In genomic region chr4:135495810-135496209, GRCm38 (mm10) we compare ENCODE assay signal across 9 mouse cellular contexts. TPM values are rescaled to one million over a fixed set of nuclear protein-coding genes. Genes with fewer than 3 reads are reported as not detected.
DNase-seq lines count a peak whose midpoint lies in the region; ATAC-seq and TF ChIP-seq lines count a peak whose summit lies in the region.
"Had no signal": no experiment of that assay in that cellular context is flagged by ENCODE, and none has a peak within 500 bp of the region (broad histone marks: within the 10 kb centered on the region; RNA-seq: fewer than 3 reads in every experiment).

No protein-coding gene starts in this region.

- H3K79me2 ChIP-seq in liver, adult 2 months (ENCODE audit: control insufficient read depth, insufficient read depth, low read length) = no peaks in the 10 kb centered on the region

- no peak for TF ChIP-seq POLR2A in liver, adult 2 months (IDR thresholded peaks at IDR 0.05; ENCODE audit: extremely low read depth, insufficient read depth, low read length)

- H3K27me3 ChIP-seq in forebrain, embryonic 13.5 days = peaks cover 11% of the 10 kb centered on the region
- H3K27me3 ChIP-seq in hindbrain, embryonic 15.5 days = 0 out of 2 replicates have a peak, but pooled peaks cover 4% of the 10 kb centered on the region
- H3K27me3 ChIP-seq in liver, adult 2 months (ENCODE audit: control insufficient read depth, insufficient read depth, low read length) = no peaks in the 10 kb centered on the region
- no peaks in the 10 kb centered on the region for H3K27me3 ChIP-seq in midbrain, postnatal 0 days (ENCODE audit: insufficient read depth, low read length)

- peak overlapping the region; percentile 64; the same call in 1 of the 2 replicates for H3K4me3 ChIP-seq in forebrain, embryonic 13.5 days
- H3K4me3 ChIP-seq in hindbrain, embryonic 15.5 days = peak overlapping the region; percentile 87
- H3K4me3 ChIP-seq in liver, adult 2 months (ENCODE audit: insufficient read depth, low read depth, low read length) = no peak overlapping the region
- H3K4me3 ChIP-seq in midbrain, postnatal 0 days (ENCODE audit: low read depth, low read length) = peak overlapping the region; percentile 64

- H3K9ac ChIP-seq in forebrain, embryonic 13.5 days = no peak overlapping the region
- H3K9ac ChIP-seq in hindbrain, embryonic 15.5 days = no peak overlapping the region
- no peak overlapping the region for H3K9ac ChIP-seq in liver, adult 2 months (ENCODE audit: low read depth, low read length)
- H3K9ac ChIP-seq in midbrain, postnatal 0 days (replicated peaks; ENCODE audit: low read length, poor library complexity, severe bottlenecking) = no peak overlapping the region

- peak overlapping the region; percentile 96 for H3K4me2 ChIP-seq in forebrain, embryonic 13.5 days
- H3K4me2 ChIP-seq in hindbrain, embryonic 15.5 days = peak overlapping the region; percentile 93
- peak overlapping the region; percentile 87 for H3K4me2 ChIP-seq in midbrain, postnatal 0 days (ENCODE audit: low read depth, low read length, poor library complexity, severe bottlenecking)

- H3K9me3 ChIP-seq in forebrain, embryonic 13.5 days (replicated peaks) = 0 out of 2 replicates have a peak, but pooled peaks cover 4% of the 10 kb centered on the region
- H3K9me3 ChIP-seq in hindbrain, embryonic 15.5 days = no peaks in the 10 kb centered on the region
- no peaks in the 10 kb centered on the region for H3K9me3 ChIP-seq in midbrain, postnatal 0 days (ENCODE audit: low read length)

- WGBS in forebrain, embryonic 13.5 days = 12% methylated on average over 18 of the region's 18 CpGs
- WGBS in hindbrain, embryonic 15.5 days = 13% methylated on average over 18 of the region's 18 CpGs
- WGBS in liver, adult 2 months = 29% methylated on average over 18 of the region's 18 CpGs
- 12% methylated on average over 18 of the region's 18 CpGs for WGBS in midbrain, postnatal 0 days

- no peak for ATAC-seq in forebrain, embryonic 13.5 days
- ATAC-seq in hindbrain, embryonic 15.5 days (ENCODE audit: low FRiP score, low read depth) = no peak
- ATAC-seq in midbrain, postnatal 0 days (ENCODE audit: low FRiP score) = no peak

- DNase-seq in adrenal gland, adult (ENCODE audit: inconsistent age in 2 of 2, low spot score in 1 of 2) = peak; percentile 53 to 80
- DNase-seq in adrenal gland, postnatal 4 days (ENCODE audit: low spot score in 2 of 2) = no peak
- DNase-seq in adrenal gland, postnatal 10 days = peak; percentile 66
- peak; percentile 69 for DNase-seq in liver, adult 2 months (ENCODE audit: extremely low read depth, low read depth, low spot score)
- DNase-seq in midbrain, postnatal 0 days (ENCODE audit: low spot score) = peak; percentile 73
- no peak for DNase-seq in spleen, adult 12 weeks (ENCODE audit: low spot score)

- H3K27ac ChIP-seq in forebrain, embryonic 13.5 days = no peak overlapping the region
- no peak overlapping the region for H3K27ac ChIP-seq in hindbrain, embryonic 15.5 days (replicated peaks)
- no peak overlapping the region for H3K27ac ChIP-seq in liver, adult 2 months (replicated peaks; ENCODE audit: insufficient read depth, low read depth, low read length)
- H3K27ac ChIP-seq in midbrain, postnatal 0 days (ENCODE audit: low read depth, low read length) = peak overlapping the region; percentile 77; the same call in 1 of the 2 replicates

- no peaks in the 10 kb centered on the region for H3K36me3 ChIP-seq in forebrain, embryonic 13.5 days (ENCODE audit: poor library complexity, severe bottlenecking)
- 0 out of 2 replicates have a peak, but pooled peaks cover under 1% of the 10 kb centered on the region for H3K36me3 ChIP-seq in hindbrain, embryonic 15.5 days
- no peaks in the 10 kb centered on the region for H3K36me3 ChIP-seq in liver, adult 2 months (ENCODE audit: control insufficient read depth, insufficient read depth, low read length)
- H3K36me3 ChIP-seq in midbrain, postnatal 0 days (ENCODE audit: insufficient read depth, low read length) = peaks cover 9% of the 10 kb centered on the region

- peaks cover 16% of the 10 kb centered on the region; the same call in 1 of the 2 replicates for H3K4me1 ChIP-seq in forebrain, embryonic 13.5 days
- H3K4me1 ChIP-seq in hindbrain, embryonic 15.5 days (replicated peaks) = peaks cover 26% of the 10 kb centered on the region
- H3K4me1 ChIP-seq in liver, adult 2 months (ENCODE audit: control insufficient read depth, insufficient read depth, low read length) = peaks cover 6% of the 10 kb centered on the region; the same call in 1 of the 2 replicates
- 0 out of 2 replicates have a peak, but pooled peaks cover 2% of the 10 kb centered on the region for H3K4me1 ChIP-seq in midbrain, postnatal 0 days (ENCODE audit: insufficient read depth, low read length)

- no peak for TF ChIP-seq CTCF in liver, adult 2 months (IDR thresholded peaks at IDR 0.05; ENCODE audit: low read depth, low read length)
- TF ChIP-seq CTCF in midbrain, postnatal 0 days (IDR thresholded peaks at IDR 0.05) = peak; percentile 23; the same call in 1 of the 2 replicates

RNA-seq across cellular contexts. Expression of gene Nipal3, which starts 1.0 kb away (rescaled TPM):
- 10 to 100 TPM; 14.0 to 24.1 TPM for total RNA-seq in adrenal gland, postnatal 4 days (2021)
- total RNA-seq in adrenal gland, postnatal 10 days (2021) = 10 to 100 TPM; 13.8 to 15.4 TPM
- 2.7 and 4.5 TPM in 2 replicates for polyA plus RNA-seq in forebrain, embryonic 13.5 days (2015; fragmentation: Nextera tagmentation; extraction: Ambion mirVana)
- 8.1 and 9.6 TPM in 2 replicates for polyA plus RNA-seq in hindbrain, embryonic 15.5 days (2015; fragmentation: Nextera tagmentation; extraction: Ambion mirVana)
- total RNA-seq in liver, adult 2 months (2014; rRNA removed) = 5.4 and 6.6 TPM in 2 replicates
- 7.5 and 7.8 TPM in 2 replicates for polyA plus RNA-seq in liver, adult 2 months (2012; rRNA removed)
- total RNA-seq in midbrain, postnatal 0 days (2014; rRNA removed) = 89.3 and 132 TPM in 2 replicates
- polyA plus RNA-seq in midbrain, postnatal 0 days (2015; fragmentation: Nextera tagmentation; extraction: Ambion mirVana) = 6.5 and 10.9 TPM in 2 replicates

RNA-seq across cellular contexts. Expression of gene Stpg1, which starts 1.2 kb away (rescaled TPM):
- under 1 TPM; 0.59 to 0.67 TPM for total RNA-seq in adrenal gland, postnatal 4 days (2021)
- total RNA-seq in adrenal gland, postnatal 10 days (2021) = under 1 TPM; 0.12 to 0.85 TPM
- 0.25 TPM in 1 of 2 replicates, not detected in the other for polyA plus RNA-seq in forebrain, embryonic 13.5 days (2015; fragmentation: Nextera tagmentation; extraction: Ambion mirVana)
- 0.34 and 0.56 TPM in 2 replicates for polyA plus RNA-seq in hindbrain, embryonic 15.5 days (2015; fragmentation: Nextera tagmentation; extraction: Ambion mirVana)
- total RNA-seq in liver, adult 2 months (2014; rRNA removed) = not detected in 2 replicates
- not detected in 2 replicates for polyA plus RNA-seq in liver, adult 2 months (2012; rRNA removed)
- total RNA-seq in midbrain, postnatal 0 days (2014; rRNA removed) = 0.55 TPM in 1 of 2 replicates, not detected in the other
- polyA plus RNA-seq in midbrain, postnatal 0 days (2015; fragmentation: Nextera tagmentation; extraction: Ambion mirVana) = 0.28 and 0.40 TPM in 2 replicates
- total RNA-seq: common myeloid progenitor, adult 5-6 weeks had no signal

Comparison
In these comparisons a context has a peak if more than half of its experiments do, and no peak if none do; other contexts are left out.
1. DNase-seq: peak in adrenal gland, adult (2 of 2), adrenal gland, postnatal 10 days (single experiment), liver, adult 2 months (single experiment) and midbrain, postnatal 0 days (single experiment); none in adrenal gland, postnatal 4 days (0 of 2) and spleen, adult 12 weeks (single experiment).
2. Peak in every context shown above with its lines, with median percentiles within 50 percentile points of each other: H3K4me2 ChIP-seq.